Mouse (Mus musculus) left cerebral cortex, postnatal 36 days (tissue): ENCODE measurements around the gene Gmnc. TPM values are rescaled to one million over a fixed set of nuclear protein-coding genes. Genes with fewer than 3 reads are reported as not detected.

Experiments
- DNase-seq, 2 experiments: peaks; one replicate each; pipeline ENCODE4 v3.0.0; 2021 to 2022; ENCODE audit warnings: low spot score in 2 of 2, mixed read lengths in 1 of 2
- intact Hi-C: fragments of 180-260 bp; cut with DNase I; formaldehyde crosslinking; loops from one replicate; pipeline ENCODE4 v1.15.1; 2025
- total RNA-seq, 2 experiments: library from RNA; stranded (reverse); gene quantifications; 2 replicates each; pipeline ENCODE4 v1.2.3; 2021

Gmnc gene
- total RNA-seq = under 1 TPM; 0.27 to 0.69 TPM

DNA sequence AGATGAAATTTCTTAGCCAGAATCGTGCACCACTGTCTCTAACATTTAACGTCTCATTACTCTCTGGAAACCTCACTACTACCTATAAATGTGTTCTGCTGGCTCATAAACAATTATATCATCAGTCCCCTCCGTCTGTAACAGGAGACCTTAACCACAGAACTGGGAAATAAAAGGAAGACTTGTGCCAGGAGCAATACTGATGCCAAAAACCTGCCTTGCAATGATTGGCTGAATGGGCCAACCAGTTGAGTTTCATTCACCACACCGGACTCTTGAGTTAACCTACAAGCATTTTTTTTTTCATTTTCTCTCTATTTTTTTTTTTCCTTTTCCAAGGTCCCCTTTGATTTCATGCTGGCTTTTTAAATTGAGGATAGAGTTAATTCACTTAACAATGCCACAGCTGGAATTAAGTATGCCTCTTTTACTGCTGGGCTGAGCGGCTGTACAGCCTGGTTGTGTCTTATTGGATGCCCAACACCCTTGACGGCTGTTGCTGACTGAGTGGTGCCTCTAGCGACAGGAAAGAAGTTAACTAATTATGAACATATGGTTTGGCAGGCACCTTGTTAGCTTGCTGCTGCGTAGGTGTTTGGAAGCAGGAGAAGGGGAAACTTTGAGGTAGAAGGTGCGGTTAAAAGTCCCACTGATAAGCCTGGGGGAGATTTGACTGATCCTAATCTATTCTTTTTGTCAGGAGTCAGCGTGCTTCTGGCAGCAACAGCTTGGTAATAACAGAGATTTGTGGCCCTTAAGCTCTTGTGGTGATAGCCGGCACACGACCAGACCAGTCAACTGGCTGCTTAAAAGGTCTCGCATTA, at the start of gene Gmnc:
Gene Gmnc, minus strand, starts transcription at position 176 of the 824 bp plus-strand sequence.
- no peak for DNase-seq
- intact Hi-C loops = no loop called here

DNA sequence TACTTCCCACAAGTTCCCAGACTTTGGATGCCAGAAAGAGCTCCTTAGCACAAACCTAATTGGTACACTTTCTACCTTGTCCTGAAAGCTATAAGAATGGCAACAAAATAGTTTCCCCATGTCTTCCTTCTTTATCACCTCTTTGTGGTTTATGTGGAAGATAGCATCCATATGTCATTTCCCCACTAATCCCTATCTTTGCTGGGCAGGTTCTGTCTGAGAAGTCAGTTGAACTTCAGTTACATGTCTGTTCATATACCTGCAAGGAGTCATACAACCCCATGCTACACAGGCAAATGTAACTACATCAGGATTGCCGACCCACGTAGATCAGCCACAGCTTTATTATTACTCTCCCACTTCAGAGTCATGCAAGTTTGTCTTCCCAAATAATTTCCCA, 35.8 kb upstream of the Gmnc start:
- intact Hi-C loops = no loop called here
- DNase-seq = no peak

DNA sequence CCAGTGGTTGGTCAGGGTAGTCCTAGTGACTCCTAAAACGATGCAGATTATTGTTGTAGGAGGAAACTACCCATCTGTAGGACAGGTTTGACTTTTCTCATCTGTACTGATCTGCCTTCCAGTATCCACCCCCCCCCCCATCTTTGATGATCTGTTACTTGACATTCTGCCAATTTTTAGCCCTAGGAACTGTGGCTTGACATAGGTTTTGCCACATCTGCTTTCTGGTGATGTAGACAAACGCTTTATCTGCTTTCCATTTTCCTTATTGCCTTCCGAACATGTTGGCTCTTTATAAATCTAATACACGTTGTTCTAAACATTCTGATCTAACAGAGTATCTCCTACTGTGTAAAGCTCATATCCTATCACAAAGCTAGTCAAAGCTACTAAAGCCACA, 34.8 kb upstream of the Gmnc start:
- no peak for DNase-seq
- intact Hi-C loops = no loop called here

DNA sequence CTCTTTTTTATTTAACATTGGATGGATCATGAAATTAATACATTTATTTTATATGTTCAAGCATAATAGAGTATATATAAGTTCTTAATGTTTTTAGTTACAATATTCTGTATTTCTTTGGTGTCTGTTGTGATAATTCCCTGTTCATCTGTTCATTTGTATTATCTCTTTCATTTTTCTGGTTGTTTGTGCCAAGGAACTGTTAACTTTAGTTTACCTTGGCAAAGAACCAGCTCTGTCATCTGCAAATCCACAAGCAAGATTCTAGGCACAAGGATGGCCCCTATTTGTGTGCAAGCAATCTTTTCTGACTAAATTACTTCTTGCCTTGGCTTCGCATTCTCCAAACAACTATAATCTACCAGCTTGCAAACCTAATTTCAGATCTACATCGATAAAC, 31.3 kb upstream of the Gmnc start:
- intact Hi-C loops = no loop called here
- DNase-seq = no peak

DNA sequence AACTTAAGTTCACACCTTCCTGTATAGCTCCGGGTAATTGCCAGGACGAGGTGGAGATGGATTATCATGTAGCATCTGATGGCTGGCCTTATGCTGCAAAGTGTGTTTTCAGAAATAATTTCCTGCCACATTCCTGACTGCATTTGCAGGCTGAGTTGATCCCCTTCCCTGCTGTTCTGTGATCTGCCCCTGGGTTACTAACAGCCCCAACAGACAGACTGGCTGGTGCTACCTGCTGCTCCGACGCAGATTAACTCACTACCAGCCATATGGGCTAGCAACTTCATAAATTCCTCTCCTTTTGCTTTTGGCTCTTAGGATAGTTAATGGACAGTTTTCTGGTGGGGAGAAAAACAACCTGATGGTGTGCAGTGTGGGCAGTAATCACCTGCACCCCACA, 25.9 kb upstream of the Gmnc start:
- DNase-seq = no peak
- intact Hi-C loops = no loop called here

DNA sequence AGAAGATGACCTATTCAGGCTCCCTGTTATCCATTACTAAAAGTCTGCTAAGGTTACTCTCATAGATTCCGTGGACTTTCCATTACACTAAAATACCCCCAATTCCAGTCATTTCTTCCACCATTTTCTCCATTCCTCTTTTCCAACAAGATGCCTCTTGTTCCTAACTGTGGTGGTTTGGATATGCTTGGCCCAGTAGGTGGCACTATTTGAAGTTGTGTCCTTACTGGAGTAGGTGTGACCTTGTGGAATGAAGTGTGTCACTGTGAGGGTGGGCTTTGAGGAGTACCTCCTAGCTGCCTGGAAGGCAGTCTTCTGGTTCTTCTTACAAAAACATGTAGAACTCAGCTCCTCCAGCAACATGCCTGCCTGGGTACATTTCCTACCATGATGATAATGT, 11.3 kb upstream of the Gmnc start:
- intact Hi-C loops = no loop called here

DNA sequence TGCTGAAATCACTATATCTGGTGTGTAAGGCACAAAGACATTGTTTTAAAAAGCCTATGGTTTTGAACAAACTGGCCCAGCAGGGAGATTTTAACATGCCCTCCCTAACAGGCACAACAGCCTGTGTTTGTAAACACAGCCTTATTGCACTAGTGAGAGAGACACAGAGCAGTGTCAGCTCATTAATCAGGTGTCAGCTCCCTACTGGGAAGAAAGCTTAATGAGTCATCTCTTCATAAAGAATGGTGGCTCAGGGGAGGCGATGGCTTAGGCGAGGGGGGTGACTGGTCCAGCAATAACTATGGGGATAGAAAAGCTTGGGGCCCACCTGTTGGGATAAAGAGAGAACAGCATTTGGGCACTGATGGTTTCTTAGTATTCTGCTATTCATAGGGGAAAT, 8.1 kb upstream of the Gmnc start:
- no peak for DNase-seq
- intact Hi-C loops = no loop called here

More for the DNA sequence above, 11.3 kb upstream of the Gmnc start:
- DNase-seq = no peak

DNA sequence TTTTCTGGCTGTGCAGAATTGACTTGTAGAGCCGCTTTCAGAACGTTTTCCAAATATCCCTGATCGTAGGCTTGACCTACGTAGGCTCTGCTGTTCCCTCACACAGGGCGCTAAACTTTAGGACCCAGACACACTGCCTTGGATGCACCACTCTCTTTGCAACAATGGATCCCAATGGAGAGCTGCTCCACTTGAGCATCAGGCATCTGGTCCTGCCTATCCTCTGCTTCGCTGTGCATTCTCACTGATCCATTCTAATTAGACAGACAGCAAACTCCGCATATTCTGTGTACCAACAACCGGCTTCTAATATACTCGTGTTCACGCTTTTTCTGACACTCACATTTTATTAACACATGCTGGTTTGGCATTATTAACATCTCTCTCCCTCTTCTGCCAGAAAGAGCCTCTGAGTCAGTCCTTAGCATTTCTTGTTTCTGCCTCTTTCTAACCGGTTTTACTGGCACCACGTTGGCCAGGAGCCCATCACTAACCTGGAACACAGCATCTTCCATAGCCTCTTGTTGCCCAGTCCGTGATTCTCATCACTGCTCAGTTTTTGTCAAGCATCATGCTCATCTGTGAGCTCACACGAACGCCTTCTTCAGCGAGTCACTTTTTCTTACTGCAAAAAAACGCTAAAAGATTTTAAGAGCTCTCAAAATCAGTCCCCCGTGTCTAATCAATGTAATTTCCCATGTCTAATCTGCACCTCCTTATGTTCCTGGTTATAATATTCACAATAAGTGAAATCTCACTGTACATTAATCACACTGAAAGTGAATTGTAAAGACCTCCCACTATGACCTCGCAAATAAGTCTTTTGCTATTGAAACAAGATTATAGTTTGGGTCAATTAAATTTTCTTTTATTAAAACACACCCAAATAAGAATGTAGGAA, 1.8 kb downstream of the Gmnc start:
- DNase-seq = no peak
- intact Hi-C loops = loop anchor here (5.0 kb wide), 1 partner anchor 148 kb away; no protein-coding TSS in a partner anchor

DNA sequence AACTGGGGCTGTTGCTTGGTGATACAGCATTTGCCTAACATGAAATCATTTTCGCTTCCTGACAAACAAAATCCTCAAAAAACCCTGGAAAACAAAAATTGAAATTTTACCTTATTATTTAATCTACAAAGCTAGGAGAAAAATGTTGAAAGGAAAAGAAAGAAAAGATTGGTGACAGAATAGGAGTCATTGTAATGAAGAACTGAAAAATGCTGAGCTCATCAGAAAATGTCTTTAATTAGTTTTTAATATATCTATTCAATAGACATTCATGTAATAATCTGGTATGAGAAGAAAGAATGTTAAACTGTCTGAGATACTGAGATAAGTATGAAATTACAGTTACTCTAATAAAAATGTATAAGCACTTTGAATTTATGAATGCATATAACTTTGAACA, 3.3 kb downstream of the Gmnc start:
- intact Hi-C loops = loop anchor here (5.0 kb wide), 1 partner anchor 149 kb away; no protein-coding TSS in a partner anchor
- DNase-seq = no peak

DNA sequence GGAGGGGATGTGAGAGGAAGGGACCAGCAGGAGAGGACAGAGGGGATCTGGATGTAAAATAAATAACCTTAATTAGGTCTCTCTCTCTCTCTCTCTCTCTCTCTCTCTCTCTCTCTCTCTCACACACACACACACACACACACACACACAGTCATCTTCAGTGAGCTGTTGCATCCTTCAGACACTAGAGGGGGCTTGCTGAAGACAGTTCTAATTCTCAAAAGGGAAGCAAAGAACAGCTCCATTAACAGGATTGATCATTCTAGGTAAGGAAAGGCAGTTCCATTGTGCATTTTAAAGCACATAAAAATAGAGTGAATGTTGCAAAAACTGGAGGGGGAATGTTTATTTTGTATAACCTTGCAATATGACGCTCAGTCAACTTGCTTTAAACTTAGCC, 5.7 kb downstream of the Gmnc start:
- DNase-seq = no peak
- intact Hi-C loops = loop anchor here (5.0 kb wide), 1 partner anchor 152 kb away; no protein-coding TSS in a partner anchor

DNA sequence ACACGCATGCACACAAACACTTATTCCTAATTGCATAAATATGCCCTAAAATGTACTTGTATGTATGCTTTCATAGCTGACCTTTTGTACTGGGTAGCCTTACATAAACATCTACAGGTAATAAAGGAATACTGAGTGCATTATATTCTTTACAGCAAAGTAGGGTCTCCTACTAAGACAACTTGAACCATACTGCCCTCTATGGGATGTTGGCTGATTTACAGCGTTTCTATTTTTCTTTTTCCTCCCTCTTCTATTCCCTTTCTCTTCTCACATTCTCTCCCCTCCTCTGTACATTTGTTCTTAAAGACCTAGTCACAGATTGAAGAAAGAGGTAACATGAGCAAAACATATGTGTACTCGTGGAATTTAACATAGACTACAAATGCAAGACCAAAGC, 9.3 kb downstream of the Gmnc start:
- intact Hi-C loops = loop anchor here (2.0 kb wide), 1 partner anchor 199 kb away; no protein-coding TSS in a partner anchor
- DNase-seq = no peak

DNA sequence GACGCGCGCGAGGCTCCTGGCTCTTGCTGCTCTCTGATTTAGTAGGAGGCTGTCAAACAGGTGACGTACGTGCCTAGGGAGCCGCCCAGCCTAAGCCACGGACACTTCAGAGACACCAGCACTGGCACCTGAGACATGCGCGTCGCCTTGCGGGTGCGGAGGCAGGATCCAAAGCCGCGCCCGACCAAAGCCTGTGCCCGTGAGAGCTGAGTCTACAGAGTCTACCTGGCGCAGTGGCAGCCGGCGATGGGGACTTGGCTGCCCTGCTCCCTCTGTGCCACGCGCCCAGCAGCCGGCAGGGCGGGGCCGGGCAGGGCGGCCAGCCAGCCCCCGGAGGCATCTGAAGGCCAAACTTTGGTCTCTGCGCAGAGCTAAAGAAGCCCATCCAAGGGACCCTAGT, 23.5 kb downstream of the Gmnc start:
- peak; percentile 17 to 37 for DNase-seq

DNA sequence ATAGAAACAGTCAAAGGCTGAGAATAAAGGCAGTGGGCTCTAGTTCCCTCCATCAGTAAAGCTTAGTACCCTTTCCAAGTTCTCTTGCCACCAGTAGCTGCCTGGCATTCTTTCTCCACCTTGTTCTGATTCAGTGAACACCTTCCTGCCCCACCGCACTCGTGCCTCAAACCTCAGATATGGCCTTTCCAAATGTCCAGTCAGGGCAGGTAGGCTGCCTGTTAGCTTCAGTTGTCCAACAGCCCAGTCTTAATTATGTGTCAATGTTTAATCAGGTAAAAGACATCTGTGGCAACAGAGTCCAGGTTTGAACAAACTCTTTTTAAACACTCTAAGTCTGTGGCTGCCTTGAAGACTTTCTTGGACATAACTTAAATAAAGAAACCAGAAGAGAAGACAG, 24.6 kb downstream of the Gmnc start:
- intact Hi-C loops = no loop called here
- DNase-seq = no peak

More for the DNA sequence above, 23.5 kb downstream of the Gmnc start:
- intact Hi-C loops = no loop called here

DNA sequence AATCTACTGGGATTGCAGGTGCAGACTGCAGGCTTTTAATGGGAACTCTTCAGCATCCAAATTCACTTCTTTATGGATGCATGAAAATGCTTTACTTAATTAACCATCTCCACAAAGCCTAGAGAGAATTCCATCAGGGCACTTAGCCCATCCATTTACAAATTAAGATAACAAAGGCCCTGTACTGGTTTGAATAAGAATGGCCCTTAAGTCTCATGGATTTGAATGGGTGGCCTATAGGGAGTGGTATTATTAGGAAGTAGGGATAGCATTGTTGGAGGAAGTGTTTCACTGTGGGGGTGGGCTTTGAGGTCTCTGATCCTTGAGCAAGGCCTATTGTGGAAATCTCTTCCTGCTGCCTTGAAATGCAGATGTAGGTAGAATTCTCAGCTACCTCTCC, 29.5 kb downstream of the Gmnc start:
- no peak for DNase-seq

DNA sequence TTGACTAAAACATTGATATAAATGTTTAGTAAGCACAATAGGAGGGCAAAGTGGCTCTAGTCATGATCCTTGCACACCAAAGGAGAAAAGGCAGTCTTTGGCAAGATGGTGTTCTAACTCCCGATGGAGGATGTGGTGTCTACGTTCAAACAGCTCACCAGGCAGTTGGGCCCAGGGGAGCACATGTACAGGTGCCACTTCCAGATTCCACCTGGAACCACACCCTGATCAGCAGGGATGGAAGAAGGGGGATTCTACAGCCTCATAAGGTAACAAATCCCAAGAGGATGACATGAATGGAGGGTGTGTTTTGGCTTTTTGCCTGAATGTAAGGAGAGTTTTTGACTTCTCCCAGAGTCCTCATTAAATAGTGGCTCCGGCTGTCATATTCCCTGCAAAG, 39.9 kb downstream of the Gmnc start:
- DNase-seq = no peak
- intact Hi-C loops = no loop called here

More for the DNA sequence above, 29.5 kb downstream of the Gmnc start:
- intact Hi-C loops = no loop called here

DNA sequence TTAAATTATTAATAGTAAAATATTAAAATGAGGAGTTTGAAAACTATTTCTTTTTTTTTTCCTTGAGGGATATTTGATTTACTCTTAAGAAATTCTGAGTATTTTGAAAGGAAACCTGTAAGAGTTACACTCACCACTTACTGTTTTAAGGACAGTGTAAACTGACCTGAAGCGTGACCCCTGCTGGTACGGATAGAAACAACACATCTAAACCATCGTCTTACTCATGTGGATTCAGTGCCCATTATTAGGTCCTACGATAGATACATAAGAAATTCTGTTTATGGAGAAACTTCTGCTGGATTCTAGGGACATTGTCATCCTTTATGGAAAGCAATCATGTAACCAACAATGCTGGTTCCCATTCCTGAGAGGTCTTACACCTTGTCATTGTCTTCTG, 41.2 kb downstream of the Gmnc start:
- intact Hi-C loops = no loop called here
- DNase-seq = no peak

DNA sequence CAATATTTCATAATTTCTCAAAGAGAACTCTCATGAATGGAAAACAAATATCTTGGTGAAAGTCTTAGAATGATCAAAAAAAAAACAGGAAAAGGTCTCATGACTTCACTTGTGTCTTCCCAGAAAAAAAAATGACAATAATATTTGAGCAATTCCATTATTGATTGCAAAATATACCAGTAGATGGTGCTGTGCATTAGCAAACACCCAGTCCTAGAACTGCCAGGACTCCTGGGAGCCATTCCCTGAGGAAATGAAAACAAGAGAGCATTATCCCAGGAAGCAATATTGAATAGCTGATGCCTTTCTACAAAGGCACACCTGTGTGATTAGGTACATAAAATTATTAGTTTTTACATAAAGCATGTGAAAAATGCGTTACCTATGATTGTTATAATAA, 87.5 kb downstream of the Gmnc start:
- no peak for DNase-seq
- intact Hi-C loops = loop anchor here (5.0 kb wide), 1 partner anchor 238 kb away; no protein-coding TSS in a partner anchor

DNA sequence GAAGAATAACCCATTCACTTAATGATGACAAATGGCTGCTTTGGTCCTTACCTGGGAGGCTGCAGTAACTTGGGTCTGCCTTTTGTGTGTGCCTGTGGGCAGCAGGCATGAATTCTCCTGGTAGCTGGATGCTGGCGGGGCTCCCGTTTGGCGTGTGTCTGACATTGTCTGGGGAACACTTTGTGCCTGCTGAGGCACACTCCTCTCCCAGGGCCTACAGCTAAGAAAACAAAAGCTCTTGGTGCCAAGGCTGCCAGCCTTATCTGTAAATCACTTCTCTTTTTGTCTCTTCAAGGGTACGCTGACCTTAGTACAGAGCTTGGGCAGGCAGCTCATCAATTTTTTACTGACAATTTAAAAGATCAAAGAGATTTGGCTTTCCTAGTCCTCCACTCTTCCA, 90.0 kb downstream of the Gmnc start:
- DNase-seq = no peak
- intact Hi-C loops = loop anchor here (5.0 kb wide), 1 partner anchor 241 kb away; no protein-coding TSS in a partner anchor

DNA sequence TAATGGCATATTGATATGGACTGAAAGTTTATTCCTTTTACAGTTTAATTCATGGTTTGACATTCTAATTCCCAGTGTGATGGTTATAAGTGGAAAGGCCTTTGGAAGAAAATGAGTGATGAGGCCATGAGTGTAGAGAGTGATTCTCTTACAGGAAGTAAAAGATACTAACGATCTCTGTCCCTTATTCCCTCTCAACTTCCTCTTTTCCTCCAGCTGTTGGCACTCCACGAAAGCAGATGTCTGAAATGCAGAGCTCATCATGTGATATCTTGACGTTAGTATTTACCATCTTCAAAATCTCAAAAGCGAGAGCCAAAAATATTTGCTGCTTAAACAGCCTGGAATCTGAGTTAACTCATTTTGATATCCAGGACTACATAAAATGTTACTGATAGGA, 105.1 kb downstream of the Gmnc start:
- intact Hi-C loops = no loop called here
- DNase-seq = no peak

DNA sequence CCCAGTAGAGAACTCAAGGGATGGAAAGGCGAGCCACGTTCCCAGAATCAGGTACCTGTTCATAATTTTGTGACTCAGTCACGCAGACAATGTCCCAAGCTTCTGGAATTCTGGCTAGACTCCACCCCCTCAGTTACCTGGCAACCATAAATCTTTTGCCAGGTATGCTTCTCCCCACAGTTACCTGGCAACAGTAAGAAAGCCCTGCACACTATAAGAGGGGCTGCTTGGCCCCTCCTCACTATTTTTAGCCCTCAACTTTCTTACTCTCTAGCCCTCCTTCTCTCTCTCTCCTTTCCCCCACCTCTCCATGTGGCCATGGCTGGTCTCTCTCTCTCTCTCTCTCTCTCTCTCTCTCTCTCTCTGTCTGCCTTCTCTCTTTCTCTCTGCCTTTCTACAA, 114.6 kb downstream of the Gmnc start:
- DNase-seq = no peak
- intact Hi-C loops = no loop called here
